Mouse (Mus musculus) kidney, adult 2 months (tissue): ENCODE results near the gene Trio. TPM values are rescaled to one million over a fixed set of nuclear protein-coding genes. Genes with fewer than 3 reads are reported as not detected.

Source experiments
- DNase-seq: peaks from one replicate; pipeline ENCODE4 v3.0.0; 2021
- H3K27ac ChIP-seq: fragments of 200-500 bp; 2 replicates; pipeline ENCODE4 v1.5.1; 2012; ENCODE audit warnings: low read depth, low read length, control low read depth, inconsistent platforms; ENCODE audit not compliant: insufficient read depth
- H3K27me3 ChIP-seq: fragments of 200-500 bp; replicated peaks from 2 replicates; pipeline ENCODE4 v1.6.1; 2012; ENCODE audit warnings: mild to moderate bottlenecking, moderate library complexity, low read length, inconsistent platforms; ENCODE audit not compliant: control insufficient read depth, insufficient read depth
- H3K36me3 ChIP-seq: fragments of 200-500 bp; 2 replicates; pipeline ENCODE4 v1.6.1; 2012; ENCODE audit warnings: mild to moderate bottlenecking, moderate library complexity, low read length, inconsistent platforms; ENCODE audit not compliant: control insufficient read depth, insufficient read depth
- H3K4me1 ChIP-seq: fragments of 200-500 bp; 2 replicates; pipeline ENCODE4 v1.6.1; 2011; ENCODE audit warnings: low read length; ENCODE audit not compliant: control insufficient read depth, insufficient read depth
- H3K4me3 ChIP-seq: fragments of 200-500 bp; 2 replicates; pipeline ENCODE4 v1.5.1; 2011; ENCODE audit warnings: mild to moderate bottlenecking, low read depth, low read length, control low read depth; ENCODE audit not compliant: insufficient read depth
- CTCF ChIP-seq: fragments of 200-500 bp; conservative IDR thresholded peaks from 2 replicates; pipeline ENCODE4 v1.5.1; 2011; ENCODE audit warnings: low read depth, mild to moderate bottlenecking, control low read depth, low read length, moderate library complexity, mixed read lengths; ENCODE audit not compliant: insufficient read depth, insufficient read length
- POLR2A ChIP-seq: fragments of 200-500 bp; IDR thresholded peaks from one replicate; pipeline ENCODE4 v1.6.1; 2011; ENCODE audit warnings: low read depth, low read length, control low read depth
- WGBS: fragments of 180-500 bp; shearing (Covaris S2); methylation state at CpG from one replicate; pipeline ENCODE4 v1.1.7; 2018; 5-methylcytosine and 5-hydroxymethylcytosine counted together
- polyA plus RNA-seq: library from polyadenylated mRNA; depleted of rRNA; stranded (reverse); fragments of >200 nt; gene quantifications from 2 replicates; pipeline ENCODE4 v1.2.3, GENCODE M21; 2012

Trio gene
- polyA plus RNA-seq, 1 experiment, result 37.2 TPM

- H3K36me3 ChIP-seq, result no peaks in the 10 kb centered on the region
- H3K27ac ChIP-seq, result peak overlapping the region; percentile 13; the same call in 1 of the 2 replicates
- peak; percentile 43 for DNase-seq
Observed at GRCm38 (mm10) chr15:27925865-27926264, 99.8 kb downstream of the Trio start.

GRCm38 (mm10) chr15:27925004-27925635 lies 100.5 kb downstream of the Trio start:
- no peaks in the 10 kb centered on the region for H3K36me3 ChIP-seq
- DNase-seq, result no peak
- H3K27me3 ChIP-seq, result no peaks in the 10 kb centered on the region
- H3K4me1 ChIP-seq, result peaks cover 24% of the 10 kb centered on the region
- H3K27ac ChIP-seq, result peak overlapping the region; percentile 34
- 44% methylated on average over 15 of the region's 15 CpGs for WGBS
- TF ChIP-seq CTCF, result no peak
- TF ChIP-seq POLR2A, result no peak
- H3K4me3 ChIP-seq, result no peak overlapping the region

More at GRCm38 (mm10) chr15:27925865-27926264, 99.8 kb downstream of the Trio start:
- Histone ChIP-seq H3K27me3 (no peaks in the 10 kb centered on the region), H3K4me1 (peaks cover 26% of the 10 kb centered on the region), H3K4me3 (no peak overlapping the region)
- no peak for TF ChIP-seq CTCF
- no peak for TF ChIP-seq POLR2A
- 46% methylated on average over 8 of the region's 8 CpGs for WGBS

- H3K27me3 ChIP-seq, result no peaks in the 10 kb centered on the region
- no peak for TF ChIP-seq CTCF
- TF ChIP-seq POLR2A, result no peak
- H3K27ac ChIP-seq, result no peak overlapping the region
- H3K4me1 ChIP-seq, result peaks cover 28% of the 10 kb centered on the region
- no peak for DNase-seq
- no peaks in the 10 kb centered on the region for H3K36me3 ChIP-seq
- no peak overlapping the region for H3K4me3 ChIP-seq
- 18% methylated on average over 5 of the region's 5 CpGs for WGBS
Observed at GRCm38 (mm10) chr15:27923987-27924341, 101.7 kb downstream of the Trio start.

- 6% methylated on average over 21 of the region's 21 CpGs for WGBS
Observed at GRCm38 (mm10) chr15:27923280-27923986, 102.2 kb downstream of the Trio start.

GRCm38 (mm10) chr15:27920751-27921150 lies 104.9 kb downstream of the Trio start:
- Histone ChIP-seq H3K4me3 (no peak overlapping the region), H3K36me3 (no peaks in the 10 kb centered on the region), H3K27me3 (no peaks in the 10 kb centered on the region), H3K4me1 (peaks cover 9% of the 10 kb centered on the region), H3K27ac (no peak overlapping the region)
- no peak for TF ChIP-seq CTCF
- TF ChIP-seq POLR2A, result no peak
- peak; percentile 66 for DNase-seq
- WGBS, result 25% methylated on average over 3 of the region's 3 CpGs

More at GRCm38 (mm10) chr15:27923280-27923986, 102.2 kb downstream of the Trio start:
- Histone ChIP-seq H3K27ac (no peak overlapping the region), H3K4me3 (no peak overlapping the region), H3K27me3 (no peaks in the 10 kb centered on the region), H3K4me1 (peaks cover 28% of the 10 kb centered on the region), H3K36me3 (no peaks in the 10 kb centered on the region)
- TF ChIP-seq CTCF (peak; percentile 26; the same call in 1 of the 2 replicates), POLR2A (no peak)
- DNase-seq, result peak; percentile 91

- Histone ChIP-seq H3K27me3 (no peaks in the 10 kb centered on the region), H3K27ac (no peak overlapping the region), H3K36me3 (no peaks in the 10 kb centered on the region), H3K4me1 (peaks cover 9% of the 10 kb centered on the region; the same call in 1 of the 2 replicates), H3K4me3 (no peak overlapping the region)
- 6% methylated on average over 5 of the region's 5 CpGs for WGBS
- peak; percentile 59 for DNase-seq
- no peak for TF ChIP-seq POLR2A
- TF ChIP-seq CTCF, result peak; percentile 70
Observed at GRCm38 (mm10) chr15:27919540-27919939, 106.1 kb downstream of the Trio start.

- 86% methylated on average over 9 of the region's 9 CpGs for WGBS
- H3K36me3 ChIP-seq, result no peaks in the 10 kb centered on the region
- H3K27ac ChIP-seq, result no peak overlapping the region
- no peaks in the 10 kb centered on the region for H3K27me3 ChIP-seq
- no peak for DNase-seq
- no peak for TF ChIP-seq CTCF
- no peak for TF ChIP-seq POLR2A
- H3K4me1 ChIP-seq, result peaks cover 9% of the 10 kb centered on the region; the same call in 1 of the 2 replicates
- no peak overlapping the region for H3K4me3 ChIP-seq
Observed at GRCm38 (mm10) chr15:27918798-27919197, 106.8 kb downstream of the Trio start.
